Mouse (Mus musculus): ENCODE measurements around the gene Syt2. TPM values are rescaled to one million over a fixed set of nuclear protein-coding genes. Genes with fewer than 3 reads are reported as not detected.

Gene Syt2
- polyA plus RNA-seq, 1 experiment from 2014 or later = 0.58 TPM

- H3K4me1 ChIP-seq (replicated peaks; ENCODE audit: insufficient read depth, low read length) = no peaks in the 10 kb centered on the region
- no peak for DNase-seq (ENCODE audit: low spot score)
- TF ChIP-seq CTCF (IDR thresholded peaks at IDR 0.05; ENCODE audit: low read depth) = no peak
- H3K4me3 ChIP-seq (replicated peaks; ENCODE audit: low read depth, low read length) = no peak overlapping the region
- no peak overlapping the region for H3K4me2 ChIP-seq (ENCODE audit: low read length)
- H3K27me3 ChIP-seq (ENCODE audit: insufficient read depth, low read length) = no peaks in the 10 kb centered on the region
- peaks cover 38% of the 10 kb centered on the region for H3K36me3 ChIP-seq (ENCODE audit: insufficient read depth, low read length)
- ATAC-seq (replicated peaks; ENCODE audit: low FRiP score, low read depth) = no peak
- 38% methylated on average over 4 of the region's 4 CpGs for WGBS
- no peak overlapping the region for H3K9ac ChIP-seq (ENCODE audit: low read depth, low read length)
- no peak overlapping the region for H3K27ac ChIP-seq
- H3K9me3 ChIP-seq (replicated peaks; ENCODE audit: low read length) = no peaks in the 10 kb centered on the region
Observed at GRCm38 (mm10) chr1:134609172-134609571, 37.3 kb upstream of the Syt2 start.

GRCm38 (mm10) chr1:134614554-134614953 is 31.9 kb upstream of the Syt2 start:
- no peak overlapping the region for H3K27ac ChIP-seq
- no peak for ATAC-seq (replicated peaks; ENCODE audit: low FRiP score, low read depth)
- DNase-seq (ENCODE audit: low spot score) = no peak
- H3K9ac ChIP-seq (ENCODE audit: low read depth, low read length) = no peak overlapping the region
- TF ChIP-seq CTCF (IDR thresholded peaks at IDR 0.05; ENCODE audit: low read depth) = no peak
- 100% methylated on average over 5 of the region's 5 CpGs for WGBS
- H3K9me3 ChIP-seq (replicated peaks; ENCODE audit: low read length) = no peaks in the 10 kb centered on the region
- no peaks in the 10 kb centered on the region for H3K27me3 ChIP-seq (ENCODE audit: insufficient read depth, low read length)
- peaks cover 43% of the 10 kb centered on the region for H3K36me3 ChIP-seq (ENCODE audit: insufficient read depth, low read length)
- H3K4me1 ChIP-seq (replicated peaks; ENCODE audit: insufficient read depth, low read length) = no peaks in the 10 kb centered on the region
- H3K4me2 ChIP-seq (ENCODE audit: low read length) = no peak overlapping the region
- H3K4me3 ChIP-seq (replicated peaks; ENCODE audit: low read depth, low read length) = no peak overlapping the region

GRCm38 (mm10) chr1:134614988-134615387 is 31.5 kb upstream of the Syt2 start:
- DNase-seq (ENCODE audit: low spot score) = no peak
- Histone ChIP-seq H3K36me3 (ENCODE audit: insufficient read depth, low read length) (peaks cover 47% of the 10 kb centered on the region), H3K4me3 (replicated peaks; ENCODE audit: low read depth, low read length) (no peak overlapping the region), H3K4me1 (replicated peaks; ENCODE audit: insufficient read depth, low read length) (no peaks in the 10 kb centered on the region), H3K27ac (no peak overlapping the region), H3K9ac (ENCODE audit: low read depth, low read length) (no peak overlapping the region), H3K9me3 (replicated peaks; ENCODE audit: low read length) (no peaks in the 10 kb centered on the region), H3K4me2 (ENCODE audit: low read length) (no peak overlapping the region), H3K27me3 (ENCODE audit: insufficient read depth, low read length) (no peaks in the 10 kb centered on the region)
- no peak for ATAC-seq (replicated peaks; ENCODE audit: low FRiP score, low read depth)
- no peak for TF ChIP-seq CTCF (IDR thresholded peaks at IDR 0.05; ENCODE audit: low read depth)
- WGBS = 87% methylated on average over 2 of the region's 2 CpGs

- peaks cover 64% of the 10 kb centered on the region for H3K36me3 ChIP-seq (ENCODE audit: insufficient read depth, low read length)
- WGBS = 88% methylated on average over 9 of the region's 9 CpGs
- no peak overlapping the region for H3K4me3 ChIP-seq (replicated peaks; ENCODE audit: low read depth, low read length)
- no peak overlapping the region for H3K27ac ChIP-seq
- DNase-seq (ENCODE audit: low spot score) = no peak
- no peak overlapping the region for H3K9ac ChIP-seq (ENCODE audit: low read depth, low read length)
- TF ChIP-seq CTCF (IDR thresholded peaks at IDR 0.05; ENCODE audit: low read depth) = no peak
- H3K4me1 ChIP-seq (replicated peaks; ENCODE audit: insufficient read depth, low read length) = no peaks in the 10 kb centered on the region
- H3K27me3 ChIP-seq (ENCODE audit: insufficient read depth, low read length) = no peaks in the 10 kb centered on the region
- no peak overlapping the region for H3K4me2 ChIP-seq (ENCODE audit: low read length)
- no peaks in the 10 kb centered on the region for H3K9me3 ChIP-seq (replicated peaks; ENCODE audit: low read length)
- ATAC-seq (replicated peaks; ENCODE audit: low FRiP score, low read depth) = no peak
Observed at GRCm38 (mm10) chr1:134617656-134618055, 28.8 kb upstream of the Syt2 start.

GRCm38 (mm10) chr1:134625325-134625724 is 21.2 kb upstream of the Syt2 start:
- H3K9me3 ChIP-seq (replicated peaks; ENCODE audit: low read length) = no peaks in the 10 kb centered on the region
- no peak overlapping the region for H3K4me2 ChIP-seq (ENCODE audit: low read length)
- no peak overlapping the region for H3K27ac ChIP-seq
- no peaks in the 10 kb centered on the region for H3K4me1 ChIP-seq (replicated peaks; ENCODE audit: insufficient read depth, low read length)
- H3K4me3 ChIP-seq (replicated peaks; ENCODE audit: low read depth, low read length) = no peak overlapping the region
- 91% methylated on average over 4 of the region's 4 CpGs for WGBS
- no peaks in the 10 kb centered on the region for H3K27me3 ChIP-seq (ENCODE audit: insufficient read depth, low read length)
- no peak for TF ChIP-seq CTCF (IDR thresholded peaks at IDR 0.05; ENCODE audit: low read depth)
- H3K36me3 ChIP-seq (ENCODE audit: insufficient read depth, low read length) = peaks cover 76% of the 10 kb centered on the region
- DNase-seq (ENCODE audit: low spot score) = no peak
- ATAC-seq (replicated peaks; ENCODE audit: low FRiP score, low read depth) = no peak
- H3K9ac ChIP-seq (ENCODE audit: low read depth, low read length) = no peak overlapping the region

- DNase-seq (ENCODE audit: low spot score) (no peak), ATAC-seq (replicated peaks; ENCODE audit: low FRiP score, low read depth) (no peak)
- WGBS = 93% methylated on average over 10 of the region's 10 CpGs
- Histone ChIP-seq H3K9me3 (replicated peaks; ENCODE audit: low read length) (no peaks in the 10 kb centered on the region), H3K27me3 (ENCODE audit: insufficient read depth, low read length) (no peaks in the 10 kb centered on the region), H3K9ac (ENCODE audit: low read depth, low read length) (no peak overlapping the region), H3K4me1 (replicated peaks; ENCODE audit: insufficient read depth, low read length) (no peaks in the 10 kb centered on the region), H3K4me3 (replicated peaks; ENCODE audit: low read depth, low read length) (no peak overlapping the region), H3K4me2 (ENCODE audit: low read length) (no peak overlapping the region), H3K27ac (no peak overlapping the region), H3K36me3 (ENCODE audit: insufficient read depth, low read length) (peaks cover 70% of the 10 kb centered on the region)
- TF ChIP-seq CTCF (IDR thresholded peaks at IDR 0.05; ENCODE audit: low read depth) = no peak
Observed at GRCm38 (mm10) chr1:134629455-134629854, 17.0 kb upstream of the Syt2 start.

- no peak overlapping the region for H3K4me2 ChIP-seq (ENCODE audit: low read length)
- H3K9ac ChIP-seq (ENCODE audit: low read depth, low read length) = no peak overlapping the region
- peaks cover 31% of the 10 kb centered on the region for H3K36me3 ChIP-seq (ENCODE audit: insufficient read depth, low read length)
- DNase-seq (ENCODE audit: low spot score) (no peak), ATAC-seq (replicated peaks; ENCODE audit: low FRiP score, low read depth) (no peak)
- H3K27ac ChIP-seq = no peak overlapping the region
- H3K4me3 ChIP-seq (replicated peaks; ENCODE audit: low read depth, low read length) = no peak overlapping the region
- H3K4me1 ChIP-seq (replicated peaks; ENCODE audit: insufficient read depth, low read length) = 0 out of 2 replicates have a peak, but pooled peaks cover 3% of the 10 kb centered on the region
- WGBS = 73% methylated on average over 7 of the region's 7 CpGs
- no peak for TF ChIP-seq CTCF (IDR thresholded peaks at IDR 0.05; ENCODE audit: low read depth)
- H3K9me3 ChIP-seq (replicated peaks; ENCODE audit: low read length) = no peaks in the 10 kb centered on the region
- H3K27me3 ChIP-seq (ENCODE audit: insufficient read depth, low read length) = no peaks in the 10 kb centered on the region
Observed at GRCm38 (mm10) chr1:134634296-134634695, 12.2 kb upstream of the Syt2 start.
